Mouse (Mus musculus) embryonic facial prominence, embryonic 15.5 days (tissue): ENCODE measurements around the gene Mboat2. TPM values are rescaled to one million over a fixed set of nuclear protein-coding genes. Genes with fewer than 3 reads are reported as not detected.

Source experiments
- ATAC-seq: fragments of 200-750 bp; cut with Nextera tagmentation; 2 replicates; pipeline ENCODE4 v1.8.0; 2017; ENCODE audit warnings: low read depth, moderate TSS enrichment; ENCODE audit not compliant: insufficient number of reproducible peaks, low FRiP score, low TSS enrichment
- H3K27ac ChIP-seq: fragments of 300-500 bp; sonication (generic); replicated peaks from 2 replicates; pipeline ENCODE4 v1.5.1; 2015; ENCODE audit warnings: mild to moderate bottlenecking, inconsistent platforms
- H3K27me3 ChIP-seq: fragments of 300-500 bp; sonication (generic); 2 replicates; pipeline ENCODE4 v1.6.1; 2015; ENCODE audit warnings: inconsistent platforms
- H3K36me3 ChIP-seq: fragments of 300-500 bp; sonication (generic); 2 replicates; pipeline ENCODE4 v1.6.1; 2015; ENCODE audit warnings: mild to moderate bottlenecking, inconsistent platforms
- H3K4me1 ChIP-seq: fragments of 300-500 bp; sonication (generic); 2 replicates; pipeline ENCODE4 v1.6.1; 2015; ENCODE audit warnings: inconsistent platforms
- H3K4me2 ChIP-seq: fragments of 300-500 bp; sonication (generic); replicated peaks from 2 replicates; pipeline ENCODE4 v1.6.1; 2015; ENCODE audit warnings: mild to moderate bottlenecking, inconsistent platforms
- H3K4me3 ChIP-seq: fragments of 300-500 bp; sonication (generic); replicated peaks from 2 replicates; pipeline ENCODE4 v1.5.1; 2015; ENCODE audit warnings: mild to moderate bottlenecking, inconsistent platforms
- H3K9ac ChIP-seq: fragments of 300-500 bp; sonication (generic); 2 replicates; pipeline ENCODE4 v1.6.1; 2015; ENCODE audit warnings: inconsistent platforms
- H3K9me3 ChIP-seq: fragments of 300-500 bp; sonication (generic); replicated peaks from 2 replicates; pipeline ENCODE4 v1.6.1; 2016; ENCODE audit warnings: inconsistent platforms
- WGBS: fragments of 180-500 bp; shearing (Covaris S2); methylation state at CpG from one replicate; pipeline ENCODE4 v1.1.7; 2015; 5-methylcytosine and 5-hydroxymethylcytosine counted together
- polyA plus RNA-seq: library from polyadenylated mRNA; unstranded; fragments of >200 nt; fragmentation: Nextera tagmentation; extraction: Ambion mirVana; gene quantifications from 2 replicates; pipeline ENCODE4 v1.2.1, GENCODE M21; 2015

Mboat2 gene
- polyA plus RNA-seq, 1 experiment from 2014 or later, result 69.0 TPM

GRCm38 (mm10) chr12:25012555-25013540 is 182.2 kb downstream of the Mboat2 start:
- H3K9me3 ChIP-seq, result no peaks in the 10 kb centered on the region
- ATAC-seq, result no peak
- H3K27me3 ChIP-seq, result no peaks in the 10 kb centered on the region
- H3K4me1 ChIP-seq, result 0 out of 2 replicates have a peak, but pooled peaks cover 3% of the 10 kb centered on the region
- H3K27ac ChIP-seq, result no peak overlapping the region
- H3K4me3 ChIP-seq, result no peak overlapping the region
- H3K4me2 ChIP-seq, result no peak overlapping the region
- 83% methylated on average over 13 of the region's 13 CpGs for WGBS
- no peak overlapping the region for H3K9ac ChIP-seq
- H3K36me3 ChIP-seq, result peaks cover 86% of the 10 kb centered on the region

Other genes with a start within 250 kb of the Mboat2 start
- 13.0 and 13.1 TPM in 2 replicates for gene Klf11, start 179.6 kb upstream of the Mboat2 start, polyA plus RNA-seq
- gene Cys1, start 149.1 kb upstream of the Mboat2 start, polyA plus RNA-seq, result 6.2 and 6.5 TPM in 2 replicates
- gene Rrm2, start 122.6 kb upstream of the Mboat2 start, polyA plus RNA-seq, result 142 and 158 TPM in 2 replicates
- 26.1 and 26.8 TPM in 2 replicates for gene Kidins220, start 144.0 kb downstream of the Mboat2 start, polyA plus RNA-seq